Mouse (Mus musculus) heart, adult 11 months (tissue): Measurements from ENCODE around the gene Olfr1436.
"Not testable (repeated sequence)": the region's sequence is repeated elsewhere in the genome, so short reads cannot be mapped to it uniquely, and the experiment has no call there.

Experiments
- DNase-seq: peaks from one replicate; pipeline ENCODE4 v3.0.0; 2022

Olfr1436 gene

GRCm38 (mm10) chr19:12299030-12299429, at the start of gene Olfr1436:
Olfr1436 (minus strand) TSS chr19:12299130.
- DNase-seq: not testable (repeated sequence)

- DNase-seq: no peak
Measured at GRCm38 (mm10) chr19:12335810-12336209, 36.9 kb upstream of the Olfr1436 start, which contains the start of gene Olfr1438-ps1. Olfr1438-ps1 (minus strand) TSS chr19:12335910.

GRCm38 (mm10) chr19:12325001-12325400, 26.1 kb upstream of the Olfr1436 start, which contains the start of gene Olfr1437:
Olfr1437 (minus strand) TSS chr19:12325101.
- no peak for DNase-seq

- no peak for DNase-seq
Measured at GRCm38 (mm10) chr19:12292979-12293378, 6.0 kb downstream of the Olfr1436 start.

- DNase-seq: no peak
Measured at GRCm38 (mm10) chr19:12279554-12279953, 19.4 kb downstream of the Olfr1436 start, which contains the start of gene Olfr1434. Olfr1434 (plus strand) TSS chr19:12279854.

- DNase-seq: no peak
Measured at GRCm38 (mm10) chr19:12260732-12261131, 38.2 kb downstream of the Olfr1436 start, which contains the start of gene Olfr235. Olfr235 (plus strand) TSS chr19:12261032.
